Mouse (Mus musculus): Measurements from ENCODE around the gene Cab39l. TPM values are rescaled to one million over a fixed set of nuclear protein-coding genes. Genes with fewer than 3 reads are reported as not detected.

Cab39l gene
- polyA plus RNA-seq, 1 experiment from 2014 or later = 53.0 TPM

DNA sequence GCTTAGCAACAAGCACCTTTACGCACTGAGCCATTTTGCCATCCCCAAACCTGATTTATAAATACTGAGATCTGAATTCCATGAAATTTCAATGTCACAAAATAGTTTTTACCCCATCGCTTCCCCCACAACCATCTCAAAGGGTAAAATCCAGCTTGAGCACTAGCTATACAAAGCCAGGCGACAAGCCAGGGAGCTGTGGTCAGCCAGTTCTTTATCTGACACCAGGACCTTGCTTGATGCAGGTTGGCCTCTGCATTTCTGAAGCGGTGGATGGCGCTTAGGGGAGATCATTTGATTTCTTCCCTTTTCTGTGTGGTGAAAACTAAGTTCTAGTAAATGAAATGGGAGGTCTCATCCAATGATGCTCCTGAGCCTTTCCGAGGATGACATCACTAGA is 191.3 kb downstream of the Cab39l start:
- Histone ChIP-seq H3K4me2 (ENCODE audit: low read depth, severe bottlenecking) (no peak overlapping the region), H3K36me3 (ENCODE audit: control insufficient read depth, insufficient read depth, low read length) (no peaks in the 10 kb centered on the region), H3K27me3 (ENCODE audit: control insufficient read depth, insufficient read depth, low read length) (no peaks in the 10 kb centered on the region), H3K4me3 (ENCODE audit: low read depth, low read length) (no peak overlapping the region), H3K9ac (ENCODE audit: low read length) (no peak overlapping the region), H3K4me1 (ENCODE audit: control insufficient read depth, insufficient read depth, low read length) (peaks cover 5% of the 10 kb centered on the region), H3K9me3 (ENCODE audit: control insufficient read depth, low read length) (no peaks in the 10 kb centered on the region), H3K27ac (replicated peaks; ENCODE audit: low read depth, low read length) (no peak overlapping the region)
- ATAC-seq (ENCODE audit: insufficient number of reproducible peaks, low FRiP score, low TSS enrichment, low read depth) = no peak
- 94% methylated on average over 6 of the region's 6 CpGs for WGBS
- DNase-seq (ENCODE audit: low spot score) = no peak

DNA sequence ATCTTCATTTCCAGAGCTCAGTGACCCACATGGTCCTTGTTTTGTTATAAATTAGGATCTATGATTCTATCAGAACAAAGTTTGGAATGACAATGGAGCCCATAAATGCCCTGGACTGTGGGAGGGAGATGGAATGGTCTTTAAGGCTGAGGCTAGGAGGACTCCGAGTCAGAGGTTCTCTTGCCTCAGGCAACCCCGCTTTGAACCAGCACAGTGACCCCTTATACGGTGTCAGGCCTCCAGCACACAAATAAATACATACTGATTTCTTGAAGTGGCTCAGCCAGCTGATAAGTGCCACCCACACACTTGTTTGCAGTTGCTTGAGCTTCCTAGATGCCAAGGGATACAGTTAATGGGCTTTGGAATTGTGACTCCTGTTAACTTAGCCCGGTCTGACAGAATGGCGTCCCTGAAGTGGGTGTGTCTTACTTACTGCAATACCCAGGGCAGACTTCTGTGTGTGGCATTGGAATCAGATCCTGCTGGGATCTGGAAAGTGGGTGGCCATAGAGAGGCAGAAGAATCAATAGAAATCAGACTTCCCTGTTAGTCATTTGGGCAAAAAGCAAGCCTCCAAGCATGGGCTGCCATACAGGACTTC is 192.6 kb downstream of the Cab39l start:
- ATAC-seq (ENCODE audit: insufficient number of reproducible peaks, low FRiP score, low TSS enrichment, low read depth) = no peak
- H3K9me3 ChIP-seq (ENCODE audit: control insufficient read depth, low read length) = no peaks in the 10 kb centered on the region
- no peak overlapping the region for H3K9ac ChIP-seq (ENCODE audit: low read length)
- H3K27me3 ChIP-seq (ENCODE audit: control insufficient read depth, insufficient read depth, low read length) = no peaks in the 10 kb centered on the region
- no peaks in the 10 kb centered on the region for H3K36me3 ChIP-seq (ENCODE audit: control insufficient read depth, insufficient read depth, low read length)
- no peaks in the 10 kb centered on the region for H3K4me1 ChIP-seq (ENCODE audit: control insufficient read depth, insufficient read depth, low read length)
- H3K27ac ChIP-seq (replicated peaks; ENCODE audit: low read depth, low read length) = no peak overlapping the region
- no peak for DNase-seq (ENCODE audit: low spot score)
- H3K4me2 ChIP-seq (ENCODE audit: low read depth, severe bottlenecking) = no peak overlapping the region
- WGBS = 86% methylated on average over 5 of the region's 5 CpGs
- H3K4me3 ChIP-seq (ENCODE audit: low read depth, low read length) = no peak overlapping the region

DNA sequence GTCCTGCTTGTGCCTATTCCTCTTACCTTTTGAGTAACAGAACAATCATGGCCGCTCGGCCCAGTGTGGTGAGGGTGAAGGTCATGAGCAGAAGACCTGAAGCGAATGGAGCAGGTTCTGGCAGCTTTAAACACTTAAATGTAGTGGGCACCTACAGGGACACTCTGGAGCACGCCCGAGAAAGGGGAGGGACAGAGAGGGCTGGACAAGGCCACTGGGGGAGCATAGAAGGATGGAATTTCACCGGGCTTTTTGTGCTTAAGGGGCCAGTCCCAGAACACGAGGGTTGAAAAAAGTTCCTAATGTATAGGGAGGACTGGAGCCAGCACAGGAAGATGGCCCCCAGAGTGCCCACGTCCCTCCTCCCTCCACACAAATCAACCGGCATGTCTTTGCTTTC is 193.2 kb downstream of the Cab39l start:
- Histone ChIP-seq H3K27me3 (ENCODE audit: control insufficient read depth, insufficient read depth, low read length) (no peaks in the 10 kb centered on the region), H3K4me3 (ENCODE audit: low read depth, low read length) (no peak overlapping the region), H3K4me2 (ENCODE audit: low read depth, severe bottlenecking) (no peak overlapping the region), H3K27ac (replicated peaks; ENCODE audit: low read depth, low read length) (no peak overlapping the region), H3K36me3 (ENCODE audit: control insufficient read depth, insufficient read depth, low read length) (no peaks in the 10 kb centered on the region), H3K9me3 (ENCODE audit: control insufficient read depth, low read length) (no peaks in the 10 kb centered on the region), H3K9ac (ENCODE audit: low read length) (no peak overlapping the region), H3K4me1 (ENCODE audit: control insufficient read depth, insufficient read depth, low read length) (no peaks in the 10 kb centered on the region)
- WGBS = 86% methylated on average over 9 of the region's 9 CpGs
- no peak for DNase-seq (ENCODE audit: low spot score)
- ATAC-seq (ENCODE audit: insufficient number of reproducible peaks, low FRiP score, low TSS enrichment, low read depth) = no peak

Other genes starting within 250 kb of the Cab39l start
- 117 and 127 TPM in 2 replicates for gene Rcbtb1, start 239.8 kb upstream of the Cab39l start, polyA plus RNA-seq (2014; fragmentation: Nextera tagmentation; extraction: Ambion mirVana)
- gene Gm6904, start 180.8 kb upstream of the Cab39l start, polyA plus RNA-seq (2014; fragmentation: Nextera tagmentation; extraction: Ambion mirVana) = not detected in 2 replicates
- not detected in 2 replicates for gene Phf11a, start 143.4 kb upstream of the Cab39l start, polyA plus RNA-seq (2014; fragmentation: Nextera tagmentation; extraction: Ambion mirVana)
- not detected in 2 replicates for gene Phf11b, start 99.6 kb upstream of the Cab39l start, polyA plus RNA-seq (2014; fragmentation: Nextera tagmentation; extraction: Ambion mirVana)
- gene Phf11d, start 75.5 kb upstream of the Cab39l start, polyA plus RNA-seq (2014; fragmentation: Nextera tagmentation; extraction: Ambion mirVana) = 0.17 and 0.39 TPM in 2 replicates
- 0.91 and 1.3 TPM in 2 replicates for gene Phf11c, start 45.6 kb upstream of the Cab39l start, polyA plus RNA-seq (2014; fragmentation: Nextera tagmentation; extraction: Ambion mirVana)
- 13.5 and 14.1 TPM in 2 replicates for gene Setdb2, start 88 bp upstream of the Cab39l start, polyA plus RNA-seq (2014; fragmentation: Nextera tagmentation; extraction: Ambion mirVana)
- gene Cdadc1, start 157.0 kb downstream of the Cab39l start, polyA plus RNA-seq (2014; fragmentation: Nextera tagmentation; extraction: Ambion mirVana) = 24.6 and 32.5 TPM in 2 replicates
- gene Shisa2, start 184.3 kb downstream of the Cab39l start, polyA plus RNA-seq (2014; fragmentation: Nextera tagmentation; extraction: Ambion mirVana) = 36.8 and 38.7 TPM in 2 replicates